Mouse (Mus musculus) liver, adult 2 months (tissue): ENCODE measurements at regions not wholly inside any gene's neighbourhood (a gene's known extent, or its start where the extent isn't known, plus 50 kb on each side); places are given as distances from the start of the nearest gene placed in this dataset.

Experiments
- DNase-seq: peaks from one replicate; pipeline ENCODE4 v3.0.0-alpha.2; 2011; ENCODE audit warnings: low read depth, low spot score; ENCODE audit errors: extremely low read depth
- H3K27ac ChIP-seq: fragments of 200-500 bp; replicated peaks from 2 replicates; pipeline ENCODE4 v1.5.1; 2012; ENCODE audit warnings: low read depth, mild to moderate bottlenecking, control low read depth, inconsistent platforms, low read length; ENCODE audit not compliant: insufficient read depth
- H3K27me3 ChIP-seq: fragments of 200-500 bp; 2 replicates; pipeline ENCODE4 v1.6.1; 2012; ENCODE audit warnings: mild to moderate bottlenecking, moderate library complexity, low read length, inconsistent platforms; ENCODE audit not compliant: control insufficient read depth, insufficient read depth
- H3K36me3 ChIP-seq: fragments of 200-500 bp; 2 replicates; pipeline ENCODE4 v1.6.1; 2012; ENCODE audit warnings: low read length, inconsistent platforms; ENCODE audit not compliant: control insufficient read depth, insufficient read depth
- H3K4me1 ChIP-seq: fragments of 200-500 bp; 2 replicates; pipeline ENCODE4 v1.6.1; 2011; ENCODE audit warnings: low read length; ENCODE audit not compliant: control insufficient read depth, insufficient read depth
- H3K4me3 ChIP-seq: fragments of 200-500 bp; 2 replicates; pipeline ENCODE4 v1.5.1; 2011; ENCODE audit warnings: low read depth, mild to moderate bottlenecking, control low read depth, low read length, moderate library complexity; ENCODE audit not compliant: insufficient read depth
- H3K79me2 ChIP-seq: fragments of 200-500 bp; 2 replicates; pipeline ENCODE4 v1.6.1; 2012; ENCODE audit warnings: inconsistent platforms, mild to moderate bottlenecking, low read length, moderate library complexity; ENCODE audit not compliant: control insufficient read depth, insufficient read depth
- H3K9ac ChIP-seq: fragments of 200-500 bp; 2 replicates; pipeline ENCODE4 v1.6.1; 2012; ENCODE audit warnings: low read depth, mild to moderate bottlenecking, control low read depth, inconsistent platforms, low read length
- CTCF ChIP-seq: fragments of 200-500 bp; IDR thresholded peaks from 2 replicates; pipeline ENCODE4 v1.5.1; 2011; ENCODE audit warnings: low read depth, low read length, control low read depth
- POLR2A ChIP-seq: fragments of 200-500 bp; IDR thresholded peaks from 2 replicates; pipeline ENCODE4 v1.6.1; 2011; ENCODE audit warnings: low read length, control low read depth; ENCODE audit not compliant: insufficient read depth; ENCODE audit errors: extremely low read depth
- WGBS: fragments of 180-500 bp; shearing (Covaris S2); methylation state at CpG from one replicate; pipeline ENCODE4 v1.1.7; 2018; 5-methylcytosine and 5-hydroxymethylcytosine counted together

DNA sequence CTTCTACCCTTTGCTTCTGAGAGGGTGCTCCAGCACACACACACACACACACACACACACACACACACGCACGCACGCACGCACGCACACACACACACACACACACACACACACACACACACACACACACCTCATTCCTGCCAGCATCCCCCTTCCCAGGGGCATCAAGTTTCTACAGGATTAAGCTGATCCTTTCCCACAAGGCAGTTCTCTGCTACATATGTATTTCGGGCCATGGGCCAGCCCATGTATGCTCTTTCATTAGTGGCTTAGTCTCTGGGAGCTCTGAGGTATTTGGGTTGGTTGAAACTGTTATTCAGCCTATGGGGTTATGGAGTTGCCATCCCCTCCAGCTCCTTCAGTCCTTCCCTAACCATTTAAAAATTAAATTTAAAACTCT is 366.1 kb downstream of the Rergl start:
- H3K27me3 ChIP-seq = no peaks in the 10 kb centered on the region
- no peak overlapping the region for H3K27ac ChIP-seq
- no peak for DNase-seq
- no peaks in the 10 kb centered on the region for H3K79me2 ChIP-seq
- WGBS = 69% methylated on average over 6 of the region's 6 CpGs
- TF ChIP-seq CTCF (no peak), POLR2A (no peak)
- no peak overlapping the region for H3K4me3 ChIP-seq
- H3K9ac ChIP-seq = no peak overlapping the region
- no peaks in the 10 kb centered on the region for H3K36me3 ChIP-seq
- no peaks in the 10 kb centered on the region for H3K4me1 ChIP-seq

DNA sequence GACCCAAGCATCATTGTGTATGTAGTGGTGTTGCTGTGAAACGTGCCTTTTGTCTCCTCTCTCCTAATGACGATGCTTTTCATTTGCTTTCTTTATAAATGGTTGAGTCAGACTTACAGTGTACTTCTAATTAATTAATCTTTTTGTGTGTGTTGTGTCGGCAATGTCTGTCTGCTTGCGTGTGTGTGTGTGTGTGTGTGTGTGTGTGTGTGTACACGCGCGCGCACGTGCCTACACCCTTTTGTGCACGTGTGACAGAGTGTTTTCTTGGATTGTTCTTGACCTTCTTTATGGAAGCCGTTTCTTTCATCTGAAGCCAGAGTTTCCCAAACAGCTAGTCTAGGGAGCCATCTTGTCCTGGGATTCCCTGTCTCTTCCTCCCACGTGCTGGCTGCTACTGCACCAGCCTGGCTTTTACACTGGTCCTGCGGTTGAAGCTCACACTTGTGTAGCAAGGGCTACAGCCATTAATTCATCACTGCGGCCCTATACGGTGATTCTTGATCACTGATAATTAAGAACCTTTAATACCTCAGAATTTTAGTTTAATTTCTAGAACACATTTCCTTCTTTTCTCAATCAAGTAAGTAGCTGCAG is 369.6 kb downstream of the Rergl start:
- no peak for DNase-seq
- Histone ChIP-seq H3K4me1 (no peaks in the 10 kb centered on the region), H3K36me3 (no peaks in the 10 kb centered on the region), H3K4me3 (no peak overlapping the region), H3K79me2 (no peaks in the 10 kb centered on the region), H3K9ac (no peak overlapping the region), H3K27me3 (no peaks in the 10 kb centered on the region), H3K27ac (no peak overlapping the region)
- WGBS = 83% methylated on average over 15 of the region's 15 CpGs
- TF ChIP-seq CTCF = no peak
- TF ChIP-seq POLR2A = no peak

DNA sequence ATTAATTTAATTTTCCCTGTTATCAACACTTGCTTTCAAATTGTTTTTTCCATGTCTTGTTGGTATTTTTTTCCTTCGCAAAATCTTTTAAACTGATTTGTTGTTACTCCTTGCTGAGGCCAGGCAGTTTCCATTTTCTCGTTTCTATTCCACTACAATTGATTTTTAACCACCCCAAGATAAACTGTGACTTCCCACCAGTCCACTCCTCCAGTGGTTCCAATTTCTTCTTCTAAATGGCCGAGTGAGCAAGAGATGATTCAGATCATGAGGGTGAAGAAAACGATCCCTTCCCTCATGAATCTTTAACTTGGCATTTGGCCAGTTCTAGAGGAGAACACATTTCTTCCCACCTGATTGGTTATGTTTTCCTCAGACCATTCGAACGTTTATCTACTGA is 393.5 kb downstream of the Rergl start:
- Histone ChIP-seq H3K9ac (no peak overlapping the region), H3K4me3 (no peak overlapping the region), H3K36me3 (no peaks in the 10 kb centered on the region), H3K27ac (no peak overlapping the region), H3K4me1 (no peaks in the 10 kb centered on the region), H3K27me3 (no peaks in the 10 kb centered on the region), H3K79me2 (no peaks in the 10 kb centered on the region)
- no peak for TF ChIP-seq POLR2A
- no peak for TF ChIP-seq CTCF
- WGBS = 64% methylated on average over 6 of the region's 6 CpGs
- no peak for DNase-seq

DNA sequence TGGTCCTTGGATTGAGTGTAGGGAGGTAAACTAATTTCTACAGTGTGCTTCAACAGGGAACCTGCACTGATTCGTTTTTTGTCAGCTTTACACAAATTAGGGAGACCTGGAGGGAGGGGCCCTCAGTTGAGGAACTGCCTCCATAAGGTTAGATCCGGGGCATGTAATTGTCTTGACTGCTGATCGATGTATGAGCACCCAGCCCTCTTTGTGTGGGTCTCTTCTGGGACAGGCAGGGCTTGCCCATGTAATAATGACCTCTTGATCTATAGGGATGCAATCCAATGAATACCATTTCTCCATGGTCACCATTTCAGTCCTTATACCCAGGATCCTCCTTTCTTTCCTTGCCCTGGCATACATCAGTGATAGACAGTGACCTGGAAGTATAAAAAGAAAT is 398.4 kb downstream of the Rergl start:
- no peaks in the 10 kb centered on the region for H3K4me1 ChIP-seq
- WGBS = 61% methylated on average over 3 of the region's 3 CpGs

DNA sequence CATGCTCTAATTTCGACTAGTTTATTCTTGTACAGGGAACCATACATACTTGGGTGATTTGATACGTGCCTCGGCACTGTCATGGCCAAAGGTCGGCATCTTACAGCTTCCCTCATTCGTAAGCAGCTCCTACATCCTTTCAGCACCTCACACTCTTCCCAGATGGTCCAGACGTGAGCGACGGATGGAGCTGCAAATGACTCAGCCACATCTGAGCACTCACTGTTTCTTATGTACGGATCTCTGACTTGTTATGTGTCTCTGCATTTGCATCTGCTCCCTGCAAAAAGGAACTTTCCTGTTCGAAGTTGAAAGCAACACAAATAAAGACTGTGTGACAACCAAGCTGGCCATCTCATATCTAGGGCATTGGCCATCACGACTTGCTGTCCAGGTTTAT is 402.5 kb downstream of the Rergl start:
- no peak for TF ChIP-seq POLR2A
- TF ChIP-seq CTCF = no peak
- H3K4me3 ChIP-seq = no peak overlapping the region
- H3K4me1 ChIP-seq = no peaks in the 10 kb centered on the region
- WGBS = 80% methylated on average over 11 of the region's 11 CpGs
- no peaks in the 10 kb centered on the region for H3K36me3 ChIP-seq
- H3K79me2 ChIP-seq = no peaks in the 10 kb centered on the region
- no peak overlapping the region for H3K27ac ChIP-seq
- no peak for DNase-seq
- H3K27me3 ChIP-seq = no peaks in the 10 kb centered on the region
- H3K9ac ChIP-seq = no peak overlapping the region

More for the DNA sequence above, 398.4 kb downstream of the Rergl start:
- Histone ChIP-seq H3K27ac (no peak overlapping the region), H3K27me3 (no peaks in the 10 kb centered on the region), H3K4me3 (no peak overlapping the region), H3K9ac (no peak overlapping the region), H3K79me2 (no peaks in the 10 kb centered on the region), H3K36me3 (no peaks in the 10 kb centered on the region)
- TF ChIP-seq POLR2A = no peak
- TF ChIP-seq CTCF = no peak
- no peak for DNase-seq

DNA sequence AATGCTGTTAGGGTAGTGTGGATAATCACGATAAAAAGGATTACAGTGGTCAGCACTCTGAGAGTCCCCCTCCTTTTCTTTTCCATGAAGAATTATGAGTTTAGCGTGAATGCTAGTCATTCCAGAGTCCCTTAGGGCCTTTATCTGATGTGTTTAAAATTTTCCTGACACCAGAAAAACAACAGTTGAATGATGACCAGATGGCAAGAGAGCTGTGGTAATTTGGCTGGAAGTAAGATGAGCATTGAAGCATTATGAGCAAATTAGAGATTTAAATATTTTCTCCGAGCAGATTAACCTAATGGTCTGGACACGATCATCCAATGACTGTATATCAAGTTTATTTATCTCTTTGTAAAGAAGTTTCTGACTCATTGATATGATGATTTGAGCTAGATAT is 417.1 kb upstream of the Igbp1b start:
- Histone ChIP-seq H3K4me3 (no peak overlapping the region), H3K27me3 (no peaks in the 10 kb centered on the region), H3K9ac (no peak overlapping the region), H3K36me3 (no peaks in the 10 kb centered on the region), H3K79me2 (no peaks in the 10 kb centered on the region), H3K4me1 (no peaks in the 10 kb centered on the region), H3K27ac (no peak overlapping the region)
- 78% methylated on average over 4 of the region's 4 CpGs for WGBS
- no peak for DNase-seq
- TF ChIP-seq CTCF (no peak), POLR2A (no peak)
